Mouse (Mus musculus): ENCODE data around the gene Inf2. TPM values are rescaled to one million over a fixed set of nuclear protein-coding genes. Genes with fewer than 3 reads are reported as not detected.
A peak's percentile ranks its signal among the peaks of the same experiment; 100 is the strongest.

The Inf2 gene
- total RNA-seq, 4 experiments from 2014 or later, result 14.7 to 19.5 (median 17.7) TPM

DNA sequence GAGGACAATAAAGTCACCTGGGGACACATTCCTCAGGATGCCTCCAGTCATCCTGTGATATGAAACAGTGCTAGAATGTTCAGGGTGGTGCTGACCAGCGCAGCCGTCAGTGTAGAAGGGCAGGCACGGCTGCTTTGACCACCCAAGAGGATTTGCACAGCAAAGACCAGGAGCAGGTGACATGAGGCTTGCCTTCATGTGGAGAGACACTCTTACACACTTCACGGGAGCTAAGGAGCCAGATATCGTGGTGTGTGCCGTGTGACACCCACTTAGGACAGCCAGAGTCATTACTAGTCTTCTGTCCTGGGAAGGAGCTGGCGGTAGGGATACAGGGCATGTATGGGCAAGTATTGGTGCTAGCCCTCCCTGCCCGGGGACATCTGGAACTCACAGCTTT lies 18.4 kb upstream of the Inf2 start:
- no peak for DNase-seq (ENCODE audit: low spot score)

DNA sequence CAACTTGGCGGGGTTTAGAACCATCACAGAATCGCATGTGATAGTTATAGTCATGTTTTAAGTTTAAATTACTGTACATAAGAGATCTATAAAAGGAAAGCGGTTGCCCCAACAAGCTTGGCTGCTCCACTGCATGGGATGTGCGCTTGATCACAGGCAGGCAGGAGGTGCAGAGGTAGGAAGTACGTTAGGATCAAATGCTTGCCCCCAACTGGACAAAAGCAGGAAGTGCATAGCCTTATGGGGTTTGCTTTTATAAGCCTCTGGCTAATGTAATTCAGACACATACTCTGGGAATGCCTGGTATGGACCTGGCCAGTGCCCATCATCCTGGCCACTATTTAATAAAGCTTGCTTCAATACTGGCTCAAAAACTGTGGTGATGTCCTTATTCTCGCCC lies 17.5 kb upstream of the Inf2 start:
- no peak for DNase-seq (ENCODE audit: low spot score)

- no peak for DNase-seq (ENCODE audit: low spot score)
Observed at GRCm38 (mm10) chr12:112575274-112575986, 13.2 kb upstream of the Inf2 start.

GRCm38 (mm10) chr12:112576341-112576740 lies 12.2 kb upstream of the Inf2 start:
- peak; percentile 48 for DNase-seq (ENCODE audit: low spot score)

GRCm38 (mm10) chr12:112576749-112577148 lies 11.8 kb upstream of the Inf2 start:
- no peak for DNase-seq (ENCODE audit: low spot score)

DNA sequence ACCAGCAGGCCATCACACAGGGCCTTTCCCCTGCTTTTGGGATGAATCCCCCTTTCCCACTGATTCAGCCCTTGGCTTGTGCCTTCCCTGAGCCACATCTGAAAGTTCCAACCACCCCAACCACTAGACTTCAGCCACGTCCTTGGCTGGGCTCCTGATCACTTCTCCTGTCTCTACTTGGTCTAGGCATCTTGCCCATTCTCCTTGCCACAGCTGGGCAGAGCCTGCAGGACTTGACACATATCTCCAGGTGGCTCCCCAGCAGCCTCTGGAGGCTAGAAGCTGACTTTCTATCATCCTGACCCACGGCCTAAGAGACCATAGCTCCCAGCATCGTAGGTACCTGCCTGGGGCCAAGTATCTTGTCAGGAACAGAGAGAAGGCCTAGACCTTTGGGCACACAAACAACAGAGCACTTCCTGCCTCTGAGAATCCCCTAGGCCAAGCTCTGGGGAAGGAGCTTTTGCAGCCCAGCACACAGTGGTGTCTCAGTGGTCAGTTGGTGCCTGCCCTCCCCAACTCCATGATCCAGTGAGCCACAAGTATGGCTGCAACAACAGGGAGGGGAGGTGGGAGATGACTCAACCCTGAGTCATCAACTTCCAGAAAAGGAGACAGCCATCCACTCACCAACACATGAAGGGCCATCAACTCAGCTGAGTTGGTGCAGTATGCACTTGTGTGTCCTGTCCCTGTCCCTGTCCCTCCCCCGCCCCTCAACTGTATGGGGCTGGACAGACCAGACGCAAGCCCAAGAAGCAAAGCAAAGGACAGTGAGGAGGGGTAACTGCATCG lies 10.1 kb upstream of the Inf2 start:
- DNase-seq (ENCODE audit: low spot score), result no peak

- DNase-seq (ENCODE audit: low spot score), result no peak
Observed at GRCm38 (mm10) chr12:112579430-112579829, 9.2 kb upstream of the Inf2 start.

GRCm38 (mm10) chr12:112579926-112580325 lies 8.7 kb upstream of the Inf2 start:
- no peak for DNase-seq (ENCODE audit: low spot score)

- DNase-seq (ENCODE audit: low spot score), result no peak
Observed at GRCm38 (mm10) chr12:112581113-112581512, 7.5 kb upstream of the Inf2 start.

- no peak for DNase-seq (ENCODE audit: low spot score)
Observed at GRCm38 (mm10) chr12:112584954-112585353, 3.6 kb upstream of the Inf2 start.

DNA sequence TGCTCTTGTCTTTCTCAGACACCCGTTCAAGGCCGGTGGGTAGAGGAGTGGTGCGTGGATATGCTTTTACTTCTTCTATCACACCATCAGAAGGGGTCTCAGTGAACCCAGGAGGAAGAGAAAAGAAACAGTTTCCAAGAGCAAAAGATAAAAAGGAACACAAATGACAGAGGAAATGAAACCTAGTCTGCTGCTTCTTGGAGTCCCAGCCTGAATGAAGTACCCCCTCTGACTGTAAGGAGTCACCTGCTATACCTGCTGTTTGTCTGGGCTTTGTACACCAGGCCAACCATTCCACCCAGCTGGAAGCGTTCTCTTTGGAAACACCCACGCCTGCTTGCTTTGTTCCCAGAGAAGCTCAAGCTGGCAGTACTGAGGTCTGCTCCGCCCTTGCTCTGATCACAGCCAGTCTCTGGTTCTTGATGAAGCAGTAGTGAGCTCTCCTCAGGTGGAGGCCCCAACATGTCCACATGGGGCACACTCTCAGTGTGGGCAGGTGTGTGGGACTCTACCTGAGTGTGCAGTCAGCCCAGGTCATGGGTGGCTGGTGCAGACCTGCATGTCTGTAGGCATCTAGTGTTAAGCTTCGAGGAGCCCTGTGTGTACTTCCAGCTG lies 2.6 kb upstream of the Inf2 start:
- no peak for DNase-seq (ENCODE audit: low spot score)

- no peak for DNase-seq (ENCODE audit: low spot score)
Observed at GRCm38 (mm10) chr12:112587125-112588124, 1.2 kb upstream of the Inf2 start.

- DNase-seq (ENCODE audit: low spot score), result no peak
Observed at GRCm38 (mm10) chr12:112589491-112590191, 1.1 kb downstream of the Inf2 start.

- DNase-seq (ENCODE audit: low spot score), result no peak
Observed at GRCm38 (mm10) chr12:112590566-112591239, 2.1 kb downstream of the Inf2 start.

- no peak for DNase-seq (ENCODE audit: low spot score)
Observed at GRCm38 (mm10) chr12:112591240-112591639, 2.7 kb downstream of the Inf2 start.

- DNase-seq (ENCODE audit: low spot score), result no peak
Observed at GRCm38 (mm10) chr12:112591730-112592129, 3.1 kb downstream of the Inf2 start.

DNA sequence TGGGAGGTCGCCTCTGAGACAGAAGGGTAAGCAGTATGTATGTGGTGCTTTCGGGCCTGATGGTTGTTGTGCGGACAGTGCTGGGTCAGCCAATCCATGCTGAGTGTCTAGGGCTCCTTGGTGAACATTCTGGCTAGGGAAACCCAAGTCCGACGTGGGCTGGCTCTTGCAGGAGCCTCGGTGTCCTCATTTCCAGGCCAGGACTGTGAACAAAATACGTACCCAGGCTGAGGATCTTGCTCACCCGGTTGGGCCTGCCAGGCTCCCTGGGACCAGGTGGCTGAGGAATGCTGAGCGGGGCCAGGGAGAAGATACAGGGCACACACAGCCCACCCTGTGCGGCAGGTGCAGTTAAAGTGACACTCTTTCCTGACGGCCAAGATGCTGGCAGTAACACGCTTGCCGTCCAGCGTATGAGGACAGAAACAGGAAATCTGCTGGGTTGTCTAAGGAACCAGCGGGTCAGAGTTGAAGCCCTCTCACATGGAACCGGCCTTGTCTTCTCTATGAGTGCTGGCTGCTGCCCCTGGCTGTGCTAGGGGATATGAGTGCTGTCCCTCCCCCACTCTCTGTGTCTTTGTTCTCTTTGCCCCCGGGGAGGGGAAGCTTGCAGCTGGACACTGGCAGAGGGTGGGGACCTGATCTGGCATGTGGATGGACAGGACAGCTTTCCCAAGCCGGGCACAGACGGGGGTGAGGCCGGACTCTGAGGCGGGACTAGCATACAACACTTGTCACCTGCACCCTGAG lies 4.6 kb downstream of the Inf2 start:
- DNase-seq (ENCODE audit: low spot score), result no peak

- no peak for DNase-seq (ENCODE audit: low spot score)
Observed at GRCm38 (mm10) chr12:112593951-112594915, 5.6 kb downstream of the Inf2 start.

Data from heart, adult 8-10 months (tissue).